Mouse (Mus musculus): ENCODE data around the gene Rora. TPM values are rescaled to one million over a fixed set of nuclear protein-coding genes. Genes with fewer than 3 reads are reported as not detected.

Rora gene
- total RNA-seq, 2 experiments from 2014 or later = 0.38 to 2.1 TPM

- ATAC-seq (replicated peaks; ENCODE audit: low FRiP score, poor library complexity, severe bottlenecking) = no peak
Measured at GRCm38 (mm10) chr9:69291451-69291850, 637.9 kb downstream of the Rora start.

DNA sequence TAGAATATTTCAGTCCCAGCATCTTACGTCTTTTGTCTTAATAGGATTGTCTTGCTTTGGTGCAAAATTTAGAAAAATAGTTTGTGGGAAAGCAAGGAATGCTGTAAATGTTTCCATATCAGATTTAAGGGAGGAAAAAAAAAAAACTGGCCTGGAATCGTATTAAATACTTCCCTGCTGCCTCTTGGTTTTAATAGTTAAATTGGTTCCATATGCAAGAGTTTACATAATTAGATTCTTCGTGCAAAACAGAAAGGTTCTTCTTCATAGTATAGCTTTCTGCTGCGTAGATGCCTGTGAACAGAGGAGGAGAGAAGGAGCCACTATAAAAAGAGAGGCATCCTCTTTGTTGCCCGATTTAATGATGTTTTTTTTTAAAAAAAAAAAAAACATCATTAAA is 638.8 kb downstream of the Rora start:
- ATAC-seq (replicated peaks; ENCODE audit: low FRiP score, poor library complexity, severe bottlenecking) = no peak

- ATAC-seq (replicated peaks; ENCODE audit: low FRiP score, poor library complexity, severe bottlenecking) = no peak
Measured at GRCm38 (mm10) chr9:69292776-69293687, 639.4 kb downstream of the Rora start.

DNA sequence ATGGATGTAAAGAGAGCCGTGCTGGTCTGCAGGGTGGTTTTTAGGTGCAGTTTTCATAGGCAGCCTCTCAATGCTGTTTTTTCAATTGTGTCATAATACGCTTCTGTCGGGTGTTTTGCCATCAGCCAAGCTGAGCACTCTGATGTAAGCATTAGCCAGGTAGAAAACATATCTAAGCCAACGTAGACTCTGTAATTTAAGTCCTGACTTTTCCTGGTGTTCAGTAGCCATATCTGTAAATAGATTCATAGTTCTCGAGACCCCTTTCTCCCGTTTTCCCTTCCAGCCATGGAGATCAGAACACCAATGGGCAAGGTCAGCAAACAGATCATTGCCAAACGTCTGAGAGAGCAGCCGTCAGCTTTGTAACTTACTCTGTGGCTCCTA is 640.1 kb downstream of the Rora start:
- ATAC-seq (replicated peaks; ENCODE audit: low FRiP score, poor library complexity, severe bottlenecking) = no peak

- ATAC-seq (replicated peaks; ENCODE audit: low FRiP score, poor library complexity, severe bottlenecking) = no peak
Measured at GRCm38 (mm10) chr9:69294426-69294825, 640.8 kb downstream of the Rora start.

DNA sequence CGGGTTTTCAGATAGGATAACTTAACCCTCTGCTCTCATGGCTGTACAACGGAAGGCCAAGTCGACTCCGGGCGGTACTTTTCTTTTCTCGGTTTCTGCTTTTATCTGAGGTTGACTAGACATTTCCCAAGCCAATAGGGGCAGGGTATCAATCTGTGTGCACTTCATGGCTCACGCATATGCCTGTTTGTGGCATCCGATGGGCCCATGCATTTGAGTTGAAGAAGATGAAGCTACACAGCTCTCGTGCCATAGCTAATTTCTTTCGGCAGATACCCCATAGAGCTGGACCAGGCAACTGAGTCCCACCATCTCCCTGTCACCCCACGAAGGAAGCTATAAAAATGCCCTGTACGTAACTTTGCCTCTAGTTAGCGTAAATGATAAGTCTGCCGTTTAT is 641.3 kb downstream of the Rora start:
- ATAC-seq (replicated peaks; ENCODE audit: low FRiP score, poor library complexity, severe bottlenecking) = no peak

DNA sequence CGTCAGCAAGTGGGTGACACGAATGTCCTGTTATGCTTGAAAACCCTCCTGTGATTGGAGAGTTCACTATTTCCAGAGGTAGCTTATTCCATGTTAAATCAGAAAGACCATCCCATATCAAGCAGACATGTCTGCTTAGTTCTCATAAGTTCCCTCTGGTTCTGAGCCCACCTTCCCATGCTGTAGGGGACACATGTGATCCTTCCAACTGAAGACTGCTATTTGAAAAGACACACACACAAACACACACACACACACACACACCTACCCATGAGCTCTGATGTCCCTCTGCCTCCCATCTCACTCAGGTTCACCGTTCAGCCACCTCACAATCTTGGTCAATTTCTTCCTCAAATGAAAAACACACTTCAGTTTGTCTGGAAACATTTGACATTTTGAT is 642.2 kb downstream of the Rora start:
- ATAC-seq (replicated peaks; ENCODE audit: low FRiP score, poor library complexity, severe bottlenecking) = no peak

GRCm38 (mm10) chr9:69296418-69296817 is 642.8 kb downstream of the Rora start:
- no peak for ATAC-seq (replicated peaks; ENCODE audit: low FRiP score, poor library complexity, severe bottlenecking)

GRCm38 (mm10) chr9:69297766-69298375 is 644.3 kb downstream of the Rora start:
- no peak for ATAC-seq (replicated peaks; ENCODE audit: low FRiP score, poor library complexity, severe bottlenecking)

DNA sequence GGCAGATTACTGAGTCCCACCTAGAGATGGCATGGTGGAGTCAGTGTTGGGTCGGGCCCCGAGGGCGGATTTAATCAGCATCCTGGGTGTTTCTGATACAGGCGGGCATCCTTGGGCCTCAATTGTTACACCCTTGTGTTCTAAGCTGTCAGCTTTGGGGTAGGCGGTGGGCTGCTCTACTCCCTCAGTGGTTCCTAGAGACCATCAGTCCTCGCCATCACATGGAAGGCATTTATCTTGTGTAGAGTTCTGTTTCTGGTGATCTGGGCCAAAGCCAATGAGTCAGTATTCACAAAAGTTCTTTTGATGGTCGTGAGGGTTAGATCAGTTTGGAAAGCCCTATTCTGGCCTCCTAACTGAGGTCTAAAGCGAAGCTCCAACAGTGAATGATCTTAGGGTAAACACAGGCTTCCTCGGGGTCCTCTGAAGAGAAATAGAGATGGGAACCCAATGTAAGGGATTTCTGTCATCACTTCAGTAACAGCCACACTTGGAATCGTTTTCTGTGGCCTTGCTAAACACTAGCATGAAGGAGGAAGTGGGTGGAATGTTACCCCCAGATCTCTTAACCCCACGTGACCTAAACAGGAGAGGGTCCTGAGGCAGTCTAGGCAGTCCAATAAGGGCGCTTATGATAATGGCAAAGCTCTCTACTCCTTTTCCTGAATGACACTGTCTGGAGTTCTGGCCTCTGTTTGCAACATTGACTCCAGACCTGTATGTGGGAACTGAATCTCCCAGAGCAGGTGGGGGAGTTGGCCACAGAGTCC is 645.2 kb downstream of the Rora start:
- ATAC-seq (replicated peaks; ENCODE audit: low FRiP score, poor library complexity, severe bottlenecking) = no peak

GRCm38 (mm10) chr9:69299484-69299883 is 645.9 kb downstream of the Rora start:
- no peak for ATAC-seq (replicated peaks; ENCODE audit: low FRiP score, poor library complexity, severe bottlenecking)

GRCm38 (mm10) chr9:69300296-69300695 is 646.7 kb downstream of the Rora start:
- no peak for ATAC-seq (replicated peaks; ENCODE audit: low FRiP score, poor library complexity, severe bottlenecking)

DNA sequence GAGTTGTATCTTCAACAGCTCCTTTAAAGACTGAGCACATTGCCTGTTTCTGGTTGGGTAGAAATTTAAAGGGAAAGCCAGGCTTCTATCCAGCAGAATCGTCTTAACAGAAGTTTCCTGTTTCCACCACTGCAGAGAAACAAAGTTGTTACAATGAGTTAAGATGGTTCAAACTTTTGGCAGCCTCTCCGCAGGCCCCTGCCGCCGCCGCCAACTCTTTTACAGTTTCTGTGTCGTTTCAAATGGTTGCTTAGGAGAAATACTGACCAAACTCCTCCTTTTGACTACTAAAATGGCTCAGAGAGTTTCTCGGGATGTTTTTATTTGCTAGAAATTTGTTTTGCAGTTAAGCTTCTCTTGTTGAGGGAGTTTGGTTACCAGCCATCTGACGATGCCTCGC is 647.9 kb downstream of the Rora start:
- ATAC-seq (replicated peaks; ENCODE audit: low FRiP score, poor library complexity, severe bottlenecking) = no peak

DNA sequence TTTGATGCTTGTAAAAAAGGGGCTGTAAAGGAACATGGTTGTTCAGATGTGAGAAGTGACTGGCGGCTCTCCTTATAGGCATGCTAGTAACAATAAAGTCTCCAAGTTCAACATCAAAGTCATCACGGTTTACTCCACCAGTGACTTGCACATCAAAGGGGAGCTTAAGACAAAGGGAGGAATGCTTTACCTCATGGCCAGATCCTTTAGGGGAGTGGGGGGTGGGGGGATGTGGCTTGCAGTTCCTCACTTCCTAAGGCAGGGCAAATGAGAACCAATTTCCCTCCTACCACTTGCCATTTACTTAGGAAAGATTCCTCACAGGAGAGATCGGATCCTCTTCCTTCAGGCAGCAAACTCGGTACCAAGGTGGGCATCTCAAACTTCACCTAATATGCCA is 648.4 kb downstream of the Rora start:
- ATAC-seq (replicated peaks; ENCODE audit: low FRiP score, poor library complexity, severe bottlenecking) = no peak

- ATAC-seq (replicated peaks; ENCODE audit: low FRiP score, poor library complexity, severe bottlenecking) = no peak
Measured at GRCm38 (mm10) chr9:69302846-69303245, 649.3 kb downstream of the Rora start.

DNA sequence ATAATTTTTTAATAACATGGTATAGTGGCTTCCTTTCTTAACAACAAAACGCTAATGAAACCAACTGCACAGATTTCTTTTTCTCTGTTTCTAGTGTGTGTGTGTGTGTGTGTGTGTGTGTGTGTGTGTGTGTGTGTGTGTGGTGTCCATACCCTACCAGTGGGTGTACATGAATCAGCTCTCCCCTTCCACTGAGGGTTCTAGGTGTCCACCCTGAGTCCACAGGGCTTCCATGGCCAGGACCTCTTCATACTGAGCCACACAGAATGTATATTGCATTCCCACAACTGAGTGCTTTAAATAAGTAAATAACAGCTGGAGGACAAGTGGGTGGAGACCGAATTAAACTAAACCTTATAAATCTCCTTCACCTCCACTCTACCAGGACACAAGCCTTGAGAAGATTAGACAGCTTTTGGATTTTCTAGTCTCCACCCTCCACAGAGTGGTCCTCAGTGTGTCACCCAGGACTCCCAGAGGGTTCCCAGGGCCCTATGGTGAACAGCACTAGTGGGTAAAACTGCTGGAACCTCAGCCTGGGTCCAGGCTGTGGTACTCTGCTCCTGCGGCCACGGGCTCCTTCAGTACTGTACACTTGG is 649.9 kb downstream of the Rora start:
- no peak for ATAC-seq (replicated peaks; ENCODE audit: low FRiP score, poor library complexity, severe bottlenecking)

- ATAC-seq (replicated peaks; ENCODE audit: low FRiP score, poor library complexity, severe bottlenecking) = no peak
Measured at GRCm38 (mm10) chr9:69303962-69304361, 650.4 kb downstream of the Rora start.

GRCm38 (mm10) chr9:69304492-69304891 is 650.9 kb downstream of the Rora start:
- ATAC-seq (replicated peaks; ENCODE audit: low FRiP score, poor library complexity, severe bottlenecking) = no peak

DNA sequence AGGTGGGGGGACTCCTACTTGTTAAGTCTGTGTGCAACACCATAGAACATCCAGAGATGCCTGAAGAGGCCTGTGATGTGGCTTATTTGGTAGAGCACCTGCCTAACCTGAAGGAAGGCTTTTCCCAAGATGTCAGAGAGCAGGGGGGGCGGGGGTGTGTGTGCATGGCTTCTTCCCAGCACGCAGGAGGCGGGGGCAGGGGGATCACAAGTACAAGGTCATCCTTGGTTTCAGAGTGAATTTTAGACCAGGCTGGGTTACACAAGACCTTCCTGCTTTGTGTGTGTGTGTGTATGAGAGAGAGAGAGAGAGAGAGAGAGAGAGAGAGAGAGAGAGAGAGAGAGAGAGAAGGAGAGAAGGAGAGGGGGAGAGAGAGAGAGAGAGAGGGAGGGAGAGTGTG is 651.4 kb downstream of the Rora start:
- no peak for ATAC-seq (replicated peaks; ENCODE audit: low FRiP score, poor library complexity, severe bottlenecking)
